Mouse (Mus musculus): ENCODE measurements at regions not wholly inside any gene's neighbourhood (a gene's known extent, or its start where the extent isn't known, plus 50 kb on each side); places are given as distances from the start of the nearest gene placed in this dataset.

GRCm38 (mm10) chr15:96878796-96879195, 177.0 kb downstream of the Slc38a4 start:
- no peak for DNase-seq

- DNase-seq = no peak
These were observed 177.8 kb downstream of the Slc38a4 start for GRCm38 (mm10) chr15:96877931-96878330.

GRCm38 (mm10) chr15:96877271-96877670, 177.7 kb upstream of the Slc38a2 start:
- DNase-seq = no peak

GRCm38 (mm10) chr15:96874145-96874544, 174.6 kb upstream of the Slc38a2 start:
- no peak for DNase-seq

DNA sequence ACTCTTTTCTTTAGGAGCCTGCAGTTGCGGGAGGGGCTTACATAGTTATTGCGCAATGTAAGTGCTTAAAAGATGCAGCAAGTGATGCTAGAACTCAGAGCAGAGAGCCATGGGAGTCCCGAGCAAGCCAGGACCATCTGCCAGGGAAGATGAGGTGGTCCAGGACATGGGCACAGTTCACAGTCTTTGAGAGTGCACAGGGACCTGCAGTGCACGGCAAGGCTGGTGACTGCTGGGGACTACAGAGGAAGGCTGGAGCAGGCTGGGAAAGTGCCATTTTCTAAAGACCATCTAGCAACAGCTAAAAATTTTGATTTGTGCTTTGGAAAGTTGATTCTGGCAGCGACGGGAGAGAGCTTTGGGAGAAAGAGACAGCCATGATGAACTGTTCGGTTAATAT, 174.0 kb upstream of the Slc38a2 start:
- no peak for DNase-seq

GRCm38 (mm10) chr15:96873126-96873525, 173.6 kb upstream of the Slc38a2 start:
- no peak for DNase-seq

DNA sequence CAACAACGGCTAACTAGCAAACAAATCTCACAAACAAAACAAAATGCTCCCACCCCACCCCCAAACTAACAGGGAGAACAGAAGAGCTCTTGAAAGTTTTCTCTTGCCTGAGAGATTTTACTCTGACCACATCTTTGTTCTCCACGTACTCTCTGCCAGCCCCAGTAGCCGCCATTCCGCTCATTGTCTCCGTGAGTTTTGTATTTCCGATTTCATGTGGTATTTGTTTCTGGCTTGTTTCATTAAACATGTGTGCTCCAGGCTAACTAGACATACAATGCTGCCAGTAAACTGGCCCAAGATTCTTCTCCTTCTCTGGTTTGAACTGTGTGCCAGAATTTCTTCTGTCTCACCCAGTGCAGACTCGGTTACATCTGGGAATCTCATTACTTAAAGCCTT, 168.2 kb upstream of the Slc38a2 start:
- no peak for DNase-seq

- DNase-seq = no peak
These were observed 166.4 kb upstream of the Slc38a2 start for GRCm38 (mm10) chr15:96865932-96866331.

GRCm38 (mm10) chr15:96857709-96858108, 158.2 kb upstream of the Slc38a2 start:
- no peak for DNase-seq

DNA sequence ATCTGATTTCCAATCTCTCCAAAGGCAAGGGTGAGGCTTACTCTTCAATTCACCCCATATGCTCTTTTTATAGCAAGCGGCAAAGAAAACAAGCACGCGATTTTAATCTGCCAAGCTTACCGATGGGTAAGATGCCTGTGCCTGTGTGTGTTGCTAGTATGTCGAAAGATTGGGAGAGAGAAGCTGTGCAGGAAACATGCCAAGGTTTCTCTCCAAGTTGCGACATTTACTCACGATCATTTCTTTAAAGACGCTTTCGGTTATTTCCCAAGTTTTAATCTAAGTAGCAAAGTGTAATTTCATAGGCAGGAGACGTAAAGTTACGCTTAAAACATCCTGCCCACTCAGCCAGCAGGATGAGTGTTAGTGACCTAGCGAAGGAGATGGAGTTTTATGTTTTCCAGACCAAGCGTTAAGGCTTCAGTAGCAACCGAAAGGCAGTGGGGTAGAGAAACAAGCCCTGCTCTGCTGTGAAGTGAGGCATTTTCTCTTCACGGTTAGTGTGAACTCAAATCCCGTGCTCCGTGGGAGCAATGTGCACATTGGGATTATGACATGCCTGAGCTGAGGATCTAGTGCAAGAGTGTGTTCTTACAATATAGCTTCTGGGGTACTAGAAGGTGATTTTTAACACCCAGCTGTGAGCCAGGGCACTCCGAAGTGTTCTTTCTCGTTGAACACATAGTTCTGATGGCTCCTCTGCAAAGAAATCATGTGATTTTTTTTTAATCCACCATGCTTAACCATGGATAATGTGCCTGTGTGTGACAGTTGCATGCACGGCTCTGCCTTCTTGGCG, 152.6 kb upstream of the Slc38a2 start:
- no peak for DNase-seq

- peak; percentile 47 to 55 for DNase-seq
These were observed 148.6 kb upstream of the Slc38a2 start for GRCm38 (mm10) chr15:96848150-96848549.

DNA sequence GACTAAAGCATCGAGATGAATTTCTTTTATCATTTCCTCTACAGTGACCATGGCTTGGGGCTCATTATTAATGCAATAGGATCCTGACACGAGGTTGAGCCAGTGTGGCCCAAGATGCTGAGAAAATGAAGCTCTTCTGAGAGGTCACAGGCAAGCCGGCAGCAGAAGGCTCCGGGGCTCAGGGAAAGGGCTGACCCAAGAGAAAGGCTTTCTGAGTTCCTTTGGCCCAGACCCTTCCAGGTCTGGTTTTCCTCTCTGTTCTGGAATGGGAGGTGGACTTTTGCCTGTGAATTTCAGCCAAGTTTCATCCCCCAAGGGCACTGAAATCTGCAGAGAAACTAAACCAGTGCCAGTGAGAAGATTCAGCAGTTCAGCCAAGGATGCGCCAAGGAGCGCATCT, 145.7 kb upstream of the Slc38a2 start:
- DNase-seq = no peak

DNA sequence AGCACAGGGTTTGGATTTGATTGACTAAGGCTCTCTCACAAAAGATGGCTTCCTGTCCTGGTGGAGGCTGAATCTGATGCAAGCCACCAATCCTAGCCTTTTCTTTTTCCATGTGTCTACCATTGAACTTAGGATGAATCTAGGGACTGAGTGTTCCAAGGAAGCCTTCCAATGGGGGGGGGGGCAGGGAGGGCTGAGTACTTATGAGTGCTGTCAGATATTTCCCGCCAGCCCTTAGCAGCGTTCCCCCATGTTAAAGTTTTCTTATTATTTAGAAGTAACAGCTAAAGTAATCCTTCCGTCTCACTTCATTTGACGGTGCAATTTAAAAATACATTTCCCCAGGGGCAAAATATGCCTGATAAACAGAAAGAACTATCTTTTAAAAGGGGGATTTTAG, 144.8 kb upstream of the Slc38a2 start:
- no peak for DNase-seq

DNA sequence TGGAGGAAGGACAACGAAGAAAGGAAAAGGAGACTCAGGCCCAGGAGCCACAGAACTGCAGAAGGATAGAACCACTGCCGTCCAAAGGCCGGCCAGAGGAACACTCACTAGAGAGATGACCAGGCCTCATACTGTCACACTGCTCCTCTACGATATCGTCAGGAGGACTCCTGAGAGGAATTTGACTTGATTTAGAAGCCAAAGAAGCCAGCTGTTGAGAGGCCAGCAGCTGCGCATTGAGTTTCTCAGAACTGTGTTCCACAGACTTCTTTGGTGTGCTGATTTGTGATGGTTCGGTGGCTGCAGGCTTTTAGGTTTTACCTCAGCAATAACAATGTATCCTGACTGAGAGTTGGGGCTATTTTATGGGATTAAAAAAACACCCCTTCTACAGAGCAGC, 144.1 kb upstream of the Slc38a2 start:
- DNase-seq = no peak

DNA sequence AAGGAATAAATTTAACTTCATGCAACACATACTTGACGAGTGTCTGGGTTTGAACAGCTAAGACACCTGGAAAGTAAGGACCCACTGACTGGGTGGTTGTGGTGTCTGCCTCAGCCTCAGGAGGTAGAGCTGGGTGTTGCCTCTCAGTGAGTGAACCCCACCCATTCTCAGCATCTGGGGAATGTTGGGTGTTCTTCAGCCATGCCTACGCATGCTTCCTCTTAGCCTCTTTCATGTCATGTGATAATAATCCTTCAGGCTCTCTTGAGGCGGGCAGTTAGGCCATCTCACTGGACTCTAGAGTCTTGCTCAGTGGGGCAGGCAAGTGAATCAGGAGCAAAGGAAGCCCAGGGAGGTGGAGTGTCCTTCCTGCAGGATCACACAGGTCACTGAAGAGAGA, 143.4 kb upstream of the Slc38a2 start:
- no peak for DNase-seq

DNA sequence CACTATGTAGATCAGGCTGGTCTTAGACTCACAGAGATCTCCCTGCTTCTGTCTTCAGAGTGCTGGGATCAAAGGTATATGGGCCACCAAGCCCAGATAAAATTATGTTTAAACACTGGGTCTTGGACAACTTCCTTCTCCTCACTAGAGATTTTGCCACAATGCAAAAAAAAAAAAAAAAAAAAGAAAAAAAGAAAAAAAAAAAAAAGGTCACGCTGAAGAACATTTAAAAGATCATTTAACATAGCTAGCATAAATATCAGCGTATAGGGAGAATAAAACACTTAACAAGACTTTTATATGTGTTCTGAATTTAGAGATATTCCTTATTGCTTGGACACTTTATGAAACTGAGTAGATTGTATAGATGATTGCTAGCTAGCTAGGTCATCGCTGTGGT, 137.1 kb upstream of the Slc38a2 start:
- DNase-seq = no peak

GRCm38 (mm10) chr15:96834862-96835261, 135.3 kb upstream of the Slc38a2 start:
- no peak for DNase-seq

- DNase-seq = no peak
These were observed 134.8 kb upstream of the Slc38a2 start for GRCm38 (mm10) chr15:96834162-96834843.

GRCm38 (mm10) chr15:96832389-96832788, 132.9 kb upstream of the Slc38a2 start:
- DNase-seq = no peak

DNA sequence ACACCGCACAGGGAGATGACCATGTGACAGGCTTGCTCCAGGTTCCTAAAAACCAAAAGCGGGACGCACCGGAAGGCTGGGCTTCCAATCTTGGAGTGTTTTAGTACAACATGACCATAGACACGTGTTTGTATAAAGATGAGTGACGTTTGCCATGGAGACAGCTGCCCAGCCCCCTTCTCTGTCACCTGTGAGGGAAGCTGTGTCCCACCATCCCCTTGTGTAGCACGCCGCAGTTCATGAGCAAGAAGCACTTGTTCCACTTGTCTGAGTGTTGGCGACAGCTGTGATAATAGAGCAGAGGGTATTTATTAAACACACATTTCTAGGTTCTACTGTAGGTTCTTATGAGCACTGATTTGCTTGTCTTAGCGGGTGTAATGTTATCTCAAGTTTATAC, 131.7 kb upstream of the Slc38a2 start:
- no peak for DNase-seq

DNA sequence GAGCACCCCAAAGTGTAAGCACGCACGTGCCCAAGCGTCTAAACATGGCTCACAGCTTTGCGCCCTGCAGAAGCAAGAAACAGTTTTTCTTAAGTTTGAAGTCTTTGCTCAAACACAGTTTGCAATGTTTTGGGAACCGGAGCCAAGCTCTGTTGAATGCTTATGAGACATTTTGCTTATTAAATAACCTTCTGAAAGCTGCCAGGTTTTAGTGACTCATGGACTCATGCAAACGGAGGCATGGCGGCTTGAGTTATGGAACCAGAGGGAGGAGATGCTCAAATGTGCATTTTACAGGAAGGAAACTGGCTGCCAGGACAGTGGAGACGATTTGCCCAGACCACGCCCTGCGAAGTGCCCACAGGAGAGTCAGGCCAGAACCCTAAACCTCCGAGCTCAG, 131.0 kb upstream of the Slc38a2 start:
- DNase-seq = no peak

- no peak for DNase-seq
These were observed 130.4 kb upstream of the Slc38a2 start for GRCm38 (mm10) chr15:96829941-96830340.

GRCm38 (mm10) chr15:96828681-96829080, 129.2 kb upstream of the Slc38a2 start:
- no peak for DNase-seq

DNA sequence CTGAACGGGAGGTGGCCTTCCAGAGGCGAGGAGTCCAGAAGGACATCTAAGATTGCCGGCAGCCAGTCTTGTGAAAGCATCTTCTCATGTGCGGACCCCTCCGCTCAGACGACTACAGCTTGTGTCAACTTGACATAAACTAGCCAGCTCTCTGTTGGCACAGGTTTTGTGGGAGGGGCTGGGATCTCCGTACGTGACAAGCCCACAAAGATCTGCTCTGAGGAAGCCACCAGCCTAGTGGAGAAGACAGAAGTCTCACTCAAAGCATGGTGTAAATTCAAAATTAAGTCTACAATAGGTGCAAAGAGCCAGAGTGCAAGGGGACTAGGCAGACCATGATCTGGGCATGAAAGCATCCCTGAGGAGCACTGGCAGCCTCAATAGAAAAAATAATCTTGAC, 128.4 kb upstream of the Slc38a2 start:
- DNase-seq = no peak

- no peak for DNase-seq
These were observed 118.9 kb upstream of the Slc38a2 start for GRCm38 (mm10) chr15:96818435-96818834.
